Mouse (Mus musculus) spleen, embryonic (tissue): Measurements from ENCODE around the gene Asprv1.

Experiments used
- CTCF ChIA-PET: fragments of 350-600 bp; sonication (Branson Sonifier 250); formaldehyde crosslinking; loops from one replicate; lab custom pipeline; 2022; lab: Charles Lee

Gene Asprv1

DNA sequence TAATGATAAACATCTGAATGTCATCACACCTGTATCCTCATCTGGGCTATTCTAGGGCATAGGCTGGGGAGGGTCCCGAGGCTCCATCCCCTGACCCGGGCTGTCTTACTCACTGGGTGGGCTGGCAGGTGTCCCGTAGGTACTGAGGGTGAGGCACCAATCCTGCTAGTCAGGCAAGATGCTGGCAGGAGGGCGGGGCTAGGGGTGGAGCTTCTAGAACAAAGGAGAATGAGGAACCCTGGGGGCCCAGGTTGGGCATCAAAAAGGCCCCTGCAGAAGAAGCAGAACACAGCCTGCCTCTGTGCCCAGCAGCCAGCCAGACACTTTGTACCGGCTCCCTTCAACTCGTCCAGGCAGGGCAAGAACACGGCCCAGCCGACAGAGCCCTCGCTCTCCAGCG lies at the start of gene Asprv1:
TSS of gene Asprv1 (plus strand) at position 219 of the 400 bp plus-strand sequence.
- CTCF ChIA-PET, result no interaction called here

DNA sequence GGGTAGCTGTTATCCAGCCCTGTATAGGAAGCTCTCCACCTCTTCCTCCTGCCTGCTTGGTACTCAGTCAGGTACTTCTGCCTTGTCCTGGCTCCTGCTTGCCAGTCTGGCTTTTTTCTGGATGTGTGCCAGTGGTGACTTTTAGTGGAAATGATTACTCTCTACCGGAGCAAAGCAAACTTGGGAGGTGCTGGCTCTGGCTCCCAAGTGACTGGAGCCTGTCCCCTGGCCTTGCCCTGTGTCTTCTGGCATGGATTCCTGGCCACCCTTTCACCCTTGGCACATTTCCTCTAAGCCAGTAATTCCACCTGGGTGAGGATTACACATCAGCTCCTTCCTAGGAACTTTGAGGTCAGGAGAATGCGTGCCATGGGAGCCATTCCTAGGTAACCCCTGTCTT lies 49.6 kb upstream of the Asprv1 start:
- CTCF ChIA-PET, result no interaction called here

DNA sequence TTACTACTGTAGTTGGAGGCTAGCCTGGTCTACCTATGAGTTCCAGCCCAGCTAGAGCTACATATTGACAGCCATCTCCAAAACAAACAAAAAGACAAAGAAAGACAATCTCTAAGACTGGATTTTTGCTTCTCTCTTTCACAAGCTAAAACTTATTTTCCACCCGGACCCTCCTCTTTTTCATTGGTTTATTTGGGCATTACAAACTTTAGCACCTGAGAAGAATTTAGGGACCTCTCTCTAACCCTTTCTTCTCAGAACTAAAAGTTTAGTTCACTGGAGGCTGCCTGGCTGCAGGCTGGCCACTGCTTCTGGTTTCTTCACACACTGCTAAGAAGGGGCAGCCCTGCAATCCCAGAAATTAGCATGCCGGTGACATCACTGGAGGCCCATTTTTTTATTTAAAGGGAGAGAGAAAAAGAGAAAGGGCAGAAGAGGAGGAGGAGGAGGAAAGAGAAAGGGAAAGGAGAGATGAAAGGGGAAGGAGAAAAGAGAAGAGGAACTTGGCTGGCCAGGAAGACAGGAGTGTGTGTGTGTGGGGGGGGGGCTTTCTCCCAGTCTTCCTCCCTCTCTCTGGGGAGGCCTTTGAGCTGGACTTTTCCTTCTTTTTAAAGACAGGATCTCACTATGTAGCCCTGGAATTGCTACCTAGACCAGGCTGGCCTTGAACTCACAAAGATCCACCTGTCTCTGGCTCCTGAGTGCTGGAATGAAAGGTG lies 48.7 kb upstream of the Asprv1 start:
- CTCF ChIA-PET, result interaction anchor here (0.6 kb wide), 1 partner anchor 114 kb away, joined by 3 read pairs; no protein-coding TSS in a partner anchor

DNA sequence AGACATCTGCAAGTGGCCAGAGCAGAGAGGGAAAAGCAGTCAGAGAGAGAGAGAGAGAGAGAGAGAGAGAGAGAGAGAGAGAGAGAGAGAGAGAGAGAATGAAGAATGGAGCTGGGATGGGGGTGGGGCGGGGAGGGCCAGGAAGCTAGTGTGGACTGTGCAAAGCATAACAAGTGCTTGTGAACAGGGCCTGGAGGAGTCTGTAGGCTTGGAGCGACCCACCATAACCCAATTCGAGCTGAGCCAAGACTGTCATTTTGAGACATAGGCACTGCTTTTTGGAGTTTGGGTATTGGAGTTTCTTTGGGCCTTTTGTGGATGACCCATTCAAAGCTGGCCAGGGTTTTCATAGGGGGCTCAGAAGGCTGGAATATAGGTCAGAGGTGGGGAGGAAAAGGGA lies 48.0 kb upstream of the Asprv1 start:
- CTCF ChIA-PET, result interaction anchor here (0.6 kb wide), 2 partner anchors 9 to 114 kb away, joined by 3 to 4 read pairs; no protein-coding TSS in a partner anchor

DNA sequence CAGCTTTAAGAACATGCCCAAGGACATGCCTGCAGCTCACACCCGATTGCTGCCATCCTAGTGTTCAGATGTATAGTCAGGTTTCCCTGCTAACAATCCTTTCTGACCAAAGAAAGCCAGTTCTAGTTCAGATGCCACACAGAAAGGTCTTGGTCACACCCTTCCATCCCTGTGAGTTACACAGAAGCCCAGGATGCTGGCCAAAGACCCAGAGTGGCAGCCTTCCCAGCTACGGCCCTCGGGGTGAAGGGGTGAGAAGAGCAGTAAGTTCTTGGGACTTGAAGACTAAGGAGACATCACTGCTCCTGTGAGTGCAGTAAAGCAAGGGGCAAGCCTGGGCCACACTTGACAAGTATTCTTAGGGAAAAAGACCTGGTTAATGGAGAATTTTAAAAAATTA lies 44.8 kb upstream of the Asprv1 start:
- CTCF ChIA-PET, result interaction anchor here (0.7 to 1.2 kb wide), 2 partner anchors 26 to 33 kb away, joined by 3 to 4 read pairs; no protein-coding TSS in a partner anchor

DNA sequence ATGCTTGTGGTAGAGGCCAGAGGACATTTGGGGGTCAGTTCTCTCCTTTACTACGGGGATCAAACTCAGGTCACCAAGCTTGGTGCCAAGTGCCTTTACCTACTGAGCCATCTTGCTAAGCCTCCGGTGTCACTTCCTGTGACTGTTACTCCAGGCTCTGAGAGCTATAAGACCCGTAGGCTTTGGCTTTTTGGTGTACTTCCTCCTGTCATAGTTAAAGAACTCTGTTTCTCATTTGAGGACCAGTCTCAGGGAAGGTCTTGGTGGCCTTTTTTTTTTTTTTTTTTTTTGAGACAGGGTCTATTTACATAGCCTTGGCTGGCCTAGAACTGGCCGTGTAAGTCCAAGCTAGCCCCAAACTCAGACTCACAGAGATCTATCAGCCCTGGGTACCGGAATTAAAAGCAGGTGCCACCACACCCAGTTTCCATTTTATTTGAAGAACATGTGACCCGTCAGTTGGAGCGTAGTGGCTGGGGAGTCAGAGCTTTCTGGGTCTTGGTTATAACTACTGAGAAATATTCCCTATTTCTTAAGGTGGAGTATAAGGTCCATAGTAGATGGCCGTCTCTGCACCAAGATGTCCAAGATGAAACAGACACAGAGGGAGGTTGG lies 44.3 kb upstream of the Asprv1 start:
- CTCF ChIA-PET, result interaction anchor here (1.2 kb wide), 1 partner anchor 34 kb away, joined by 4 read pairs; no protein-coding TSS in a partner anchor

DNA sequence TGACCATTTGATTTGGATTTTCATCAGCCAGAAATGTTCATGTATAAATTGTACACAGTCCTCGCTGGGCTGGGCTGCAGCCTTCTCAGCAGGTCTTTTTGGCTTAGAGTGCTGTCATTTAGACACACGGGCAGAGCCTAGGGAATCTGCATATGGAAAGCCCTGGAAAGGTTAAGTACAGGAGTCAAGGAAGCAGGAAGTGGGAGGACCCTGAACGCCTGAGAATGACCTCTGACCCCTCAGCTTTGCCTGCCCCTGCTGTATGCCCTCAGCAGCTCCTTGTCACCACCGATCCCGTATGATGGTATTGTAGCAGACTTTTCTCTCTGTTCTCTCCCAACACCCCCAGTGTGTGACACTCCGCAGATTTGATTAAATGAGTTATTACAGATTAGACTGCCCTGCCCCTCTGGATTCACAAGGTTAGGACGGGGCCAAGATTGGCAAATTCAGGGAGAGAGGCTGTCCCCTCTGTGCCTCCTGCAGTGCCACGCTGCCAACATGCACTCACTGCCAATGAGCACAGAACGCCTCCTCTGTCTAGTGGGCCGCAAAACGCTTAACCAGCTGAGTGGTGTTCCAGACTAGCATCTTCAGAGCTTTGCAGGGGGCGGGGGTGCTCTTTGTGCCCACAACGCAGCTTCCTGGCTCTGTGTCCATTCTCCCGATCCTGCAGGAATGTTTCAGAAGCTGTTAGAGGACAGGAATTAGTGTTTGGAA lies 43.5 kb upstream of the Asprv1 start:
- CTCF ChIA-PET, result interaction anchor here (1.2 kb wide), 1 partner anchor 35 kb away, joined by 4 read pairs; no protein-coding TSS in a partner anchor

DNA sequence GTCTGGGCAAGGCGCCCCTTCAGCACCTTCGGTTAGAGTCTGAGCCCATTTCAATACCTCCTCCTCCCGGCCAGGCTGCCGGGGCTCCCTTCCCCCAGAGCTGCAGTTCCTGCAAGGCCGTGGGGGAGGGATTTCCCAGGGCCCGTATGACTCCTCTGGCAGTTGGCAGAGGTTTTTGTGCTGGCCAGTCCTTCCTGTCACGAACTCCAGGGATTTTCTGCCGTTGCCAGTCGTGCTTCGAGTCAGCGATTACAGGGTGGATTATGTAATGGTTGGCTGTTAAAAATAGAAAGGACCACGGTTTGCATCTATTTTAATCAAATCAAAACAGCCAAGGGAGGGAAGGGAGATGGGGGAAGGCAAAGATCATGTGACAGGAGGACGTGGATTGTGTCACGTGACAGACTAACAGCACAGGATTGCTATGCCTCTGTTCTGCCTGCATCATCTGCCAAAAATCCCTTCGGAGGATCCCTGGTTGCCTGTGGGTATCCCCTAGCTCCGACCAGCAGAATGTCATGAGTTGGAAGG lies 42.8 kb upstream of the Asprv1 start:
- CTCF ChIA-PET, result no interaction called here

DNA sequence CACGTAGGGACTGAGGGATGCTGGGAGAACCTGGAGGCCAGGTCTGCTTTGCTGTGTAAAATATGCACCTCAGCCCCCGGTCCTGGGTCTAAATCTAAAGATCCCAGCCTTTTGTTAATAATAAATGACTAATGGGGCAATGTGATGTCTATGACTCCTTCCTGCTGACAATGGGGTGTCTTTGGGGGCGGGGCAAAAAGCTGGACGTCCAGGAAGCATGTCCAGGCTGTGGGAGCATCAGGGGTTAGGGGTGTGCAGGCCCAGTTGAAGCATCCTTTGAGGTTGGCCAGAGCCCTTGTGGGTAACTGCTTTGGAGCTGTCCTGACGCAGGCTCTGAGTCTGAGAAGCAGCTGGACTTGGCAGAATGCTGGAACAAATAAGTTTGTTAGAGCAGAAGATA lies 41.9 kb upstream of the Asprv1 start:
- CTCF ChIA-PET, result interaction anchor here (0.6 kb wide), 4 partner anchors 21 to 913 kb away, joined by 3 to 11 read pairs (median 5); no protein-coding TSS in a partner anchor

DNA sequence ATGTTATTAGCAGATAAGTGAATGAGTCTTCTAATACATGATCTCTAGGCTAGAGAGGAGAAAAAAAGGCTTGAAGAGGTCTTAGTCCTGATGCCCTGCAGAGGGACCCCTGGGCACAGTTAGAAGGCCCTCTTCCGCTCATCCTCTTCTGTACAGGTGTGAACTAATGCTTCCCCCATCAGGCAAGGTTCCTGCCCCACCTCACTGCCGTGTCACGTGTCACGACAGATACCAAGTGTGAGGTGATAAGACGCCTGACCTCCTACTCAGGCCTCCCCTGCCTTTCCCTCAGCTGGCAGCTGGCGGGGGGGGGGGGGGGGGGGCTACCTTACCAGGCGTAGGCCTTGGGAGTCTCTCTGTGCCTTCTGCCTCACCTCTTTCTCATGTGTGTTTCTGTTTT lies 39.5 kb upstream of the Asprv1 start:
- CTCF ChIA-PET, result no interaction called here

DNA sequence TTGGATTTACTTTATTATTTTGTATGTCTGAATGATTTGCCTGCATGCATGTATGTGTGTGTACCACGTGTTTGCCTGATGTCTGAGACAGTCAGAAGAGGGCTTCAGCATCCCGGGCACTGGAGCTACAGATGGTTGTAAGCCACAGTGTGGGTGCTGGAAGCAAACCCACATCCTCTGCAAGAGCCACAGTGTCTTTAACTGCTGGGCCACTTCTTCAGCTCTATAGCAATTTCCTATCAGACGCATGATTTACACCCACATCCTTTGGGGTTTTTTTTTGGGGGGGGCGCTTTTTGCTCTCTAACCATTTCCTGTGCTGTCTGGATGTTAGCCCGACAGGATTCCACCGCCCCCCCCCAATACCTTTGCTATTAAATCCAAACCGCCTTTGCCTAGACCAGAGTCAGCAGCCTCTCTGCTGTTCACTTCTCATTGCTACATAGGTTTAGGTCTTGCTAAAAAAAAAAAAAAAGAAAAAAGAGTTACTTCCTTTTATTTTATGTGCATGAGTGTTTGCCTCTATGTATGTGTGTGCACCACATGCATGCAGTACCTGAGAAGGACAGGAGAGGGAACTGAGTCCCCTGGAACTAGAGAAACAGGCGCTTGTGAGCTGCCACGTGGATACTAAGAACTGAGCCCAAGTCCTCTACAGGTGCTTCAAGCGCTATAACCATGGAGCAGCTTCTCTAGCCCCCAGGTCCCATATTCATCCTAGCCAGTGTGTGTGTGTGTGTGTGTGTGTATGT lies 34.6 kb upstream of the Asprv1 start:
- CTCF ChIA-PET, result interaction anchor here (1.0 kb wide), 1 partner anchor 12 kb away, joined by 3 read pairs; no protein-coding TSS in a partner anchor

DNA sequence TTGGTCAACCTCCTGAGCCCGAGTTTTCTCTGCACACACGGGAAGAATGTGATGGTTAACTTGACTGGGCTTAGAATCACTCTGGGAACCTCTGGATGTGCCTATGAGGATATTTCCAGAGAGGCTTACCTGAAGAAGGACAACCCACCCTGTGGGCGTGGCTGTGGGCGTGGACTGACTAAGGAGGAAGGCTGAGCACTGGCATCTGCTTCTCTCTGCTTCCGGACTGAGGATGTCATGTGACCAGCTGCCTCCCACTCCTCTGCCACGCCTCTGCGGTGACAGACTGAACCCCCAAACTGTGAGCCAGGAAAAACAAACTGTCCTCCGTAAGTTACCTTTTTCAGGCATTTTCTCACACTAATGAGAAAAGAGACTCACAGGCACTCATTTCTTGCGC lies 33.3 kb upstream of the Asprv1 start:
- CTCF ChIA-PET, result interaction anchor here (0.6 kb wide), 1 partner anchor 593 kb away, joined by 3 read pairs; no protein-coding TSS in a partner anchor

DNA sequence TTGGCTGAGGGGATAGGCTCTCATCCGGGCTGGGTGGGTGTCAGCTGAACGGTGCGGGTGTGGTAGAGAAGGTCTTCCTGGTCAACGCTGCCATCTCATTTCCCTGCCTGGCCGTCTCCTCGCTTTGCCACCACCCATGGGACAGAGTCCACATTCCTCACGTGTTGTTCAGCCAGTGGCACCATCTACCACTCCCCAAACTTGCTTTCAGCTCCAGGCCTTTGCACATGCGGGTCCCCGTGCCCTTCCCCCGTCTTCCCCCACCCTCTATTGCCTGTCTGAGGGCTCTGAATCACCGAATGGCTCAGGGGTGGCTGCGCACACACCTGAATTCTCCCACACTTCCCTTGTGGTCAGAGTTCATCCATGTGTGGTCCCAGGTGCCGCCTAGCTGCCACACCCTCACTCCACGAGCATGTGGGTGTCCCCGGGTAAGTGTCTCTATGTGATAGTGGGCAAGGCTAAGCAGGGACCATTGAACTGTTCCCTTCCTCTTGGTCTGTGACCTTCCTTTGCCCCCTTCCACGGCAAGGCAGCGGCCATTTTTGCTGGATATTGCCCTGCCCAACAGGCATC lies 32.0 kb upstream of the Asprv1 start:
- CTCF ChIA-PET, result interaction anchor here (0.6 kb wide), 1 partner anchor 76 kb away, joined by 3 read pairs; no protein-coding TSS in a partner anchor

DNA sequence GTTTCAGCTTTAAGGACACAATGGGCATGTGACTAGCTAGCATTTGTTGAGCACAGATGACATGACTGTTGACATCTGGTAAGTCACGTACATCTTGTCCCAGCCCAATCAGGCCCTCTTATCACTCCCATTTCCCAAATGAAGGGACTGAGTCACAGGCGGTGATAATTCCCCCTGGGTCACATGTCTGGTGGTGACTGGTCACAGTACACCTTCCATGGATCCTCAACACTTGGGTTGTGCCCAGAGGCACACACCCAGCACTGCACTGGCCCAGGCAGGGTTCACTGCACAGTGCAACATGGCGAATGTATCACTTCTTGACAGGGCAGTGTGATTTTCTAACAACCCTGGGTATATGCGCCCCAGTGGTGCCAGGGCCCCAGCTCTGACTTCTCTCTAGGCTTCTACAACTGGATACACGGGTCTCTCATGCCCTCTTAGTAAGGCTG lies 29.2 kb upstream of the Asprv1 start:
- CTCF ChIA-PET, result no interaction called here

DNA sequence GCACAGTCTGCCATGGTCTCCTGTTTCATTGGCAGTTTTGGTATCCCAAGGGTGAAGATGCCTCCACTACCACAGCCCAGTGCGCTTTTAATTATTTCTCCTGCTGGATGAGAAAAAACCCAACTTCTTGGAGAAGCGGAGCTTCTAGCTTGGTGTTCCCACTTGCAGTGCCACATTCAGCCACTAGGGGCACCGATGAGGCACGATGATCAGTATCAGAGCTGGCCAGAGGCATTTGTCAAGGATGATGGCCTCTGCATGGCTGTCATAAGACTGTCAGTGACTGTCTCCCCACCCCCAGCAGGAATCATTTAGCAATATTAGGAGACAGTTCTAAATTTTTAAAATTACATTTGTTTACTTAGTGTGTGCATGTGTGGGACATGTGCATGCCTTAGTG lies 28.8 kb upstream of the Asprv1 start:
- CTCF ChIA-PET, result interaction anchor here (1.5 kb wide), 1 partner anchor 33 kb away, joined by 3 read pairs; no protein-coding TSS in a partner anchor

DNA sequence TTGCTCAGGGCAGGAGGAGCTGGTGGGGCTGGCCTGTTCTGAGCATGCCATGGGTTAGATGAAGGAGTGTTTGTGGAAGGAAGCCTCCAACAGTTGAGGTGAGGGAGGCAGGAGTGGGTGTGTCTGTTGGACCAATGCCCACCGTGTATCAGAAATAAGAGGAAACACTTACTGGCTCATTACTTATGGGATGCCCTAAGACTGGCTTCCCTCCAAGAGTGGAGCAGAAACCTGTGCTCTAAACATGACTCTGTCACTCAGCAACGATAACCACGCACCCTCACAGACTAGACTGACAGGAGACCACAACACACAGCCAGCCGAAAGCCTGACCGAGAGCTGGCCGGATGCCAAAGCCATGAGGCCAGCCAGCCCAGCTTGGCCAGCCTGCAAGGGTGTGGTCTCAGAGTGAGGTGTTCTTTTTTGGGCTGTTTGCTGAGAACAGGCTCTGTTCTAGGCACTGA lies 28.0 kb upstream of the Asprv1 start:
- CTCF ChIA-PET, result interaction anchor here (1.5 kb wide), 1 partner anchor 34 kb away, joined by 3 read pairs; no protein-coding TSS in a partner anchor

DNA sequence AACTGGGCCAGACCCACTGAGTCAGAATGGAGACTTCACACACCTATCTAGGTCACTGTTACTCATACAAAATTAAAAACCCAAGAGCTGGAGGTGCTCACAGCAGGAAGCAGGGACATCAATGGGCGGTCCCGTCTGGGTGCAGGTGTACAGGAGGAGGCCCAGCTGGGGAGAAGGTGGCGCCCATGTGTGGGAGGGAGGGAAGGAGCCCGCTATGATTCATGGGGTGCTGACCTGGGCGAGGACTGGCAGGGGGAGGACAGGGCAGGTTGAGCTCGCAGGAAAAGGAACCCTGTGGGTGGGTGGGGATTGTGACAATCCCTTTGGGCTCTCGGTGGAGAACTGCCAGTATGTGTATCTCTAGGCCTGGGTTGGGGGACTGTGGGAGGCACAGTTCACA lies 22.7 kb upstream of the Asprv1 start:
- CTCF ChIA-PET, result interaction anchor here (0.7 to 1.1 kb wide), 3 partner anchors 11 to 64 kb away, joined by 3 to 4 read pairs (median 3); no protein-coding TSS in a partner anchor

DNA sequence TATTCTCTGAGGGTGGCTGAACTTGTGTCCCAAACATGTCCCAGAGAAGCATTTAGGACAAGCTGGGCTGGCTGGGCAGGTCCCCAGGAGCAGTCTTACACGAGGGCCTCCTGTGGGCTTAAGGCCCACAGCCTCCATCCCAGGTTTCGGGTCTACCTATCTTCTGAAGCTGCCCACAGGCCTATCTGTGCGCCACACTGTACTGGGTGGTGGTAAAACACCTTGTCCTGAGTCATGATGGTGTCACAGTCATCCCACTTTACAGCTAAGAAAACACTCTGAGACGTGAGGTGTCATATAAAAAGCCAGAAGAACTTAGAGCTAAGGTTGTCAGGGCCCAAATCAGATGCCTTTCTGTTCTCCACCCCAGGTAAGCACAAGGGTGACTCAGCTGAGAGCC lies 21.7 kb upstream of the Asprv1 start:
- CTCF ChIA-PET, result interaction anchor here (0.5 kb wide), 1 partner anchor 20 kb away, joined by 4 read pairs; no protein-coding TSS in a partner anchor

DNA sequence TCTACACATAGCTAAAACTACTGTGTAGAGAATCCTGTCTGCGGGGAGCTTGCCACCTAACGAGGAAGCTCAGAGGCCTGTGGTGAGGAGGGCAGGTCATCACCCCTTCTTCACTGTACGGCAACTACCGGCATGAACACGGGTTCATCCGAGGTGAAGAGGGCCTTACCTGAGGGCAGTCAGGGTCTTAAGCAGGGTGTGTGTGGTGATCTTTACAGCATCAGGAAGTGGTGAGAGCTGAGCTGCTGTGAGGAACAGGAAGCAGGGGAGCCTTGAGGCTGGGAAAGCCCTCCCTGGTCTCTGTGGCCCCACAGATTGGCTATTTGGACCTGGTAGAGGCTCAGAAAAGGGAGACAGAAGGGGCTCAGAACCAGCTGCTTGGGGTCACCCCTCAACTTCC lies 20.5 kb upstream of the Asprv1 start:
- CTCF ChIA-PET, result interaction anchor here (0.7 kb wide), 1 partner anchor 1589 kb away, joined by 4 read pairs; no protein-coding TSS in a partner anchor

DNA sequence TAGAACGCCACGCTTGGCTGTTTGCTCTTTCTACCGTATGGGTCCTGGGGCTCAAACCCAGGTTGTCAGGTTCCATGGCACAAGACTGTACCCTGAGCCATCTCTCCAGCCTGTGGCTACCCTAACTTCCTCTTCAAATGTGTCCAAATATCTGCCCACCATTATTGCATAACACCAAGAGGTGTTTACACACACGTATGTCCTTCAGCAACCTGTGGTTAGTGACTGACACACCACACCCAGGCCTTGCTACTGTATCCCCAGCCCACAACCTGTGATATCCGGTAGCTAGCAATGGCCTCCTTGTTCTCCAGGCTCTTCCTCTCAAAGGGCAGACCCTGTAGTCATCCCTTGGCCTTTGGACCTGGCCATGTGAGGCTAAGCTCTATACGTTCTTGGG lies 18.7 kb upstream of the Asprv1 start:
- CTCF ChIA-PET, result interaction anchor here (1.4 kb wide), 1 partner anchor 26 kb away, joined by 3 read pairs; no protein-coding TSS in a partner anchor
